Mouse (Mus musculus) lung, adult 2 months (tissue): Measurements from ENCODE around the gene Gpr3.

ENCODE experiments used
- CTCF ChIP-seq: fragments of 200-500 bp; IDR thresholded peaks from 2 replicates; pipeline ENCODE4 v1.5.1; 2011; ENCODE audit warnings: mild to moderate bottlenecking, low read length, control low read depth; ENCODE audit not compliant: insufficient read depth
- POLR2A ChIP-seq: fragments of 200-500 bp; IDR thresholded peaks from 2 replicates; pipeline ENCODE4 v1.6.1; 2011; ENCODE audit warnings: low read depth, mild to moderate bottlenecking, control low read depth, low read length, borderline replicate concordance; ENCODE audit errors: extremely low read depth

- no peak for TF ChIP-seq CTCF
- TF ChIP-seq POLR2A = no peak
Observed at GRCm38 (mm10) chr4:133162196-133162595, 50.1 kb downstream of the Gpr3 start.
